In the genomic region with DNA sequence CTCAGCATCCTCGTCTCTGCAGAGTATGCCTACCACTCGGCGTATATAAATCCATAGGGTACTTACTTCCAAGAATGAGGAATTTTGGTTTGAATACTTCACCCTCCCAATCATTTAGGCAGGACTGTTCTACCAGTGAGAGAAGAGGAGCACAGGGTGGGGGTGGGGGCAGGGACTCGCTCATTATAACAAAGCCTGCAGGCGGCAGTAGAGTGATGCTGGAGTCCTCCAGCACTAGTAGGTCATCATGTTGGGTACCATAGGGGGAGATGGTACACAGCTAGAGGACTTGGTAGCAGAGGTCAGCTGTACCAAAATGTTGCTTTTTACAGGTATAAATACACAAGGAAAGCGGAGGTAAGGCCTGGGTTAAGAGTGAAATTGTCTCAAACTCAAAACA, we compare ENCODE assay signal across 16 mouse cellular contexts. TPM values are rescaled to one million over a fixed set of nuclear protein-coding genes. Genes with fewer than 3 reads are reported as not detected.
DNase-seq lines count a peak whose midpoint lies in the region; ATAC-seq and TF ChIP-seq lines count a peak whose summit lies in the region.
"Had no signal": no experiment of that assay in that cellular context is flagged by ENCODE, and none has a peak within 500 bp of the region (broad histone marks: within the 10 kb centered on the region; RNA-seq: fewer than 3 reads in every experiment).

No protein-coding gene starts in this region.

- TF ChIP-seq POLR2A in MEL (IDR thresholded peaks at IDR 0.05; ENCODE audit: control insufficient read depth in 1 of 2, insufficient read depth in 1 of 2, low read depth in 1 of 2, low read length in 2 of 2, poor library complexity in 1 of 2) = no peak
- no peak for TF ChIP-seq POLR2A in small intestine, adult 2 months (IDR thresholded peaks at IDR 0.05; ENCODE audit: low read depth, low read length)

- no peaks in the 10 kb centered on the region for H3K27me3 ChIP-seq in midbrain, postnatal 0 days (ENCODE audit: insufficient read depth, low read length)
- no peaks in the 10 kb centered on the region for H3K27me3 ChIP-seq in midbrain, embryonic 14.5 days (ENCODE audit: control insufficient read depth, insufficient read depth, low read length)
- H3K27me3 ChIP-seq in MEL (ENCODE audit: control insufficient read depth in 1 of 2, insufficient read depth in 2 of 2, low read length in 2 of 2) = no peaks in the 10 kb centered on the region
- H3K27me3 ChIP-seq in small intestine, adult 2 months (ENCODE audit: control insufficient read depth, insufficient read depth, low read length) = no peaks in the 10 kb centered on the region
- no peaks in the 10 kb centered on the region for H3K27me3 ChIP-seq in midbrain, embryonic 13.5 days
- H3K27me3 ChIP-seq: forebrain, embryonic 12.5 days; heart, embryonic 15.5 days; liver, embryonic 13.5 days had no signal

- no peaks in the 10 kb centered on the region for H3K9me3 ChIP-seq in midbrain, postnatal 0 days (ENCODE audit: low read length)
- H3K9me3 ChIP-seq in midbrain, embryonic 14.5 days (ENCODE audit: control insufficient read depth, low read length) = no peaks in the 10 kb centered on the region
- H3K9me3 ChIP-seq in MEL (replicated peaks; ENCODE audit: insufficient read depth, low read length) = no peaks in the 10 kb centered on the region
- no peaks in the 10 kb centered on the region for H3K9me3 ChIP-seq in midbrain, embryonic 13.5 days
- H3K9me3 ChIP-seq: embryonic facial prominence, embryonic 12.5 days; forebrain, embryonic 12.5 days; heart, embryonic 15.5 days; liver, embryonic 13.5 days had no signal

- no peak overlapping the region for H3K27ac ChIP-seq in midbrain, postnatal 0 days (ENCODE audit: low read depth, low read length)
- H3K27ac ChIP-seq in midbrain, embryonic 14.5 days (replicated peaks; ENCODE audit: low read depth, low read length) = no peak overlapping the region
- H3K27ac ChIP-seq in MEL (ENCODE audit: control insufficient read depth, low read depth, low read length) = no peak overlapping the region
- no peak overlapping the region for H3K27ac ChIP-seq in small intestine, adult 2 months (ENCODE audit: insufficient read depth, low read depth, low read length)
- H3K27ac ChIP-seq in midbrain, embryonic 13.5 days = no peak overlapping the region
- H3K27ac ChIP-seq: embryonic facial prominence, embryonic 12.5 days; forebrain, embryonic 12.5 days; heart, embryonic 15.5 days; liver, embryonic 13.5 days had no signal

- H3K4me1 ChIP-seq in midbrain, postnatal 0 days (ENCODE audit: insufficient read depth, low read length) = no peaks in the 10 kb centered on the region
- peaks cover 11% of the 10 kb centered on the region for H3K4me1 ChIP-seq in midbrain, embryonic 14.5 days (ENCODE audit: control insufficient read depth, insufficient read depth, low read length)
- peaks cover 24 to 40% of the 10 kb centered on the region in 2 experiments for H3K4me1 ChIP-seq in MEL (ENCODE audit: control insufficient read depth in 1 of 2, insufficient read depth in 2 of 2, low read length in 2 of 2)
- H3K4me1 ChIP-seq in small intestine, adult 2 months (ENCODE audit: control insufficient read depth, insufficient read depth, insufficient read length, low read length) = peaks cover 12% of the 10 kb centered on the region
- H3K4me1 ChIP-seq in midbrain, embryonic 13.5 days (replicated peaks) = peaks cover 14% of the 10 kb centered on the region

- no peak for ATAC-seq in CD4-positive, CD25-positive, alpha-beta regulatory T cell, adult 4 months
- ATAC-seq in midbrain, postnatal 0 days (ENCODE audit: low FRiP score) = no peak
- ATAC-seq in midbrain, embryonic 14.5 days (ENCODE audit: low FRiP score, low TSS enrichment) = no peak
- no peak for ATAC-seq in midbrain, embryonic 13.5 days
- ATAC-seq: inflammation-experienced regulatory T-cells, adult 6 months had no signal

- DNase-seq in CD4-positive, CD25-positive, alpha-beta regulatory T cell, adult 2 months (ENCODE audit: low read depth, low spot score) = peak; percentile 75
- DNase-seq in midbrain, postnatal 0 days (ENCODE audit: low spot score) = no peak
- DNase-seq in midbrain, embryonic 14.5 days = no peak
- DNase-seq in MEL (ENCODE audit: low read depth, low spot score) = peak; percentile 59
- DNase-seq in spleen, postnatal 10 days (ENCODE audit: low spot score in 2 of 2) = no peak
- DNase-seq: cerebellum, adult 9-10 months; gastrocnemius, postnatal 25 days; kidney, postnatal 36 days; liver, embryonic 13.5 days had no signal

- peak in 1 of 2 experiments; percentile 25; a peak in 1 of 4 replicates for TF ChIP-seq EP300 in MEL (IDR thresholded peaks at IDR 0.05; ENCODE audit: low read depth in 1 of 2, low read length in 2 of 2)

- no peak overlapping the region for H3K4me2 ChIP-seq in midbrain, postnatal 0 days (ENCODE audit: low read depth, low read length, poor library complexity, severe bottlenecking)
- H3K4me2 ChIP-seq in midbrain, embryonic 14.5 days (ENCODE audit: low read length) = no peak overlapping the region
- no peak overlapping the region for H3K4me2 ChIP-seq in midbrain, embryonic 13.5 days (replicated peaks)
- H3K4me2 ChIP-seq: embryonic facial prominence, embryonic 12.5 days; forebrain, embryonic 12.5 days; heart, embryonic 15.5 days had no signal

- no peak overlapping the region for H3K9ac ChIP-seq in midbrain, postnatal 0 days (replicated peaks; ENCODE audit: low read length, poor library complexity, severe bottlenecking)
- H3K9ac ChIP-seq in midbrain, embryonic 14.5 days (replicated peaks; ENCODE audit: low read length) = no peak overlapping the region
- H3K9ac ChIP-seq in MEL (ENCODE audit: control insufficient read depth, low read depth, low read length, poor library complexity, severe bottlenecking) = no peak overlapping the region
- H3K9ac ChIP-seq in midbrain, embryonic 13.5 days (replicated peaks) = no peak overlapping the region
- H3K9ac ChIP-seq: embryonic facial prominence, embryonic 12.5 days; forebrain, embryonic 12.5 days; heart, embryonic 15.5 days had no signal

- TF ChIP-seq RAD21 in MEL (IDR thresholded peaks at IDR 0.05; ENCODE audit: low read depth, low read length) = peak; percentile 45

- WGBS in midbrain, postnatal 0 days = 87% methylated on average over 6 of the region's 6 CpGs
- WGBS in midbrain, embryonic 14.5 days = 86% methylated on average over 6 of the region's 6 CpGs
- WGBS in small intestine, adult 2 months = 80% methylated on average over 6 of the region's 6 CpGs
- 85% methylated on average over 6 of the region's 6 CpGs for WGBS in midbrain, embryonic 13.5 days

- H3K79me2 ChIP-seq in MEL (ENCODE audit: control insufficient read depth, insufficient read depth, low read length, poor library complexity) = peaks cover 38% of the 10 kb centered on the region

- no peak overlapping the region for H3K4me3 ChIP-seq in midbrain, postnatal 0 days (ENCODE audit: low read depth, low read length)
- no peak overlapping the region for H3K4me3 ChIP-seq in midbrain, embryonic 14.5 days (replicated peaks; ENCODE audit: low read depth, low read length)
- H3K4me3 ChIP-seq in MEL (ENCODE audit: control insufficient read depth in 1 of 2, insufficient read depth in 1 of 2, low read depth in 2 of 2, low read length in 2 of 2) = no peak overlapping the region
- no peak overlapping the region for H3K4me3 ChIP-seq in small intestine, adult 2 months (ENCODE audit: low read depth, low read length)
- H3K4me3 ChIP-seq in midbrain, embryonic 13.5 days (replicated peaks) = no peak overlapping the region
- H3K4me3 ChIP-seq: embryonic facial prominence, embryonic 12.5 days; forebrain, embryonic 12.5 days; heart, embryonic 15.5 days; liver, embryonic 13.5 days had no signal

- TF ChIP-seq CTCF in midbrain, postnatal 0 days (IDR thresholded peaks at IDR 0.05) = peak; percentile 18; the same call in 1 of the 2 replicates
- peak in 2 of 3 experiments; percentile 55 to 63; a peak in 5 of 6 replicates for TF ChIP-seq CTCF in MEL (IDR thresholded peaks at IDR 0.05 in 2 of 3, conservative IDR thresholded peaks at IDR 0.05 in 1 of 3; ENCODE audit: control insufficient read depth in 1 of 3, insufficient read depth in 1 of 3, low read depth in 2 of 3, low read length in 3 of 3, poor library complexity in 1 of 3, severe bottlenecking in 1 of 3)
- TF ChIP-seq CTCF in small intestine, adult 2 months (IDR thresholded peaks at IDR 0.05; ENCODE audit: extremely low read depth, insufficient read length, insufficient replicate concordance, low read depth, low read length) = peak; percentile 58; the same call in 1 of the 2 replicates

- no peaks in the 10 kb centered on the region for H3K36me3 ChIP-seq in midbrain, postnatal 0 days (ENCODE audit: insufficient read depth, low read length)
- H3K36me3 ChIP-seq in midbrain, embryonic 14.5 days (ENCODE audit: control insufficient read depth, insufficient read depth, low read length) = no peaks in the 10 kb centered on the region
- H3K36me3 ChIP-seq in MEL (ENCODE audit: control insufficient read depth in 1 of 2, insufficient read depth in 2 of 2, low read length in 2 of 2) = peaks cover 0 to 42% of the 10 kb centered on the region in 2 experiments; a peak in 2 of 4 replicates
- H3K36me3 ChIP-seq in small intestine, adult 2 months (ENCODE audit: control insufficient read depth, insufficient read depth, low read length) = no peaks in the 10 kb centered on the region
- H3K36me3 ChIP-seq in midbrain, embryonic 13.5 days = no peaks in the 10 kb centered on the region
- H3K36me3 ChIP-seq: embryonic facial prominence, embryonic 12.5 days; forebrain, embryonic 12.5 days; heart, embryonic 15.5 days; liver, embryonic 13.5 days had no signal

RNA-seq across cellular contexts. Expression of a gene that starts 3.6 kb away (rescaled TPM):
- polyA plus RNA-seq in CD4-positive, CD25-positive, alpha-beta regulatory T cell, adult 4 months (2017; shearing (Covaris generic)) = 1 to 10 TPM in 1 of 2 experiments, under 1 TPM in 1; 0.75 to 1.9 TPM
- 6.9 and 10.4 TPM in 2 replicates for total RNA-seq in midbrain, postnatal 0 days (2014; rRNA removed)
- 6.7 and 8.0 TPM in 2 replicates for polyA plus RNA-seq in midbrain, postnatal 0 days (2015; fragmentation: Nextera tagmentation; extraction: Ambion mirVana)
- polyA plus RNA-seq in midbrain, embryonic 14.5 days (2014; fragmentation: Nextera tagmentation; extraction: Ambion mirVana) = 5.6 and 7.3 TPM in 2 replicates
- total RNA-seq in MEL (2012; rRNA removed) = 55.6 and 58.2 TPM in 2 replicates
- polyA plus RNA-seq in MEL (2012; ENCODE audit: insufficient read depth in 1 of 2, insufficient read length in 2 of 2, low read depth in 1 of 2, low replicate concordance in 2 of 2, missing spikeins in 1 of 2) = 100 to 1,000 TPM in 1 of 2 experiments, not detected in 1; 110 TPM
- polyA plus RNA-seq in small intestine, adult 2 months (2012; rRNA removed) = 13.7 and 62.2 TPM in 2 replicates
- polyA plus RNA-seq in midbrain, embryonic 13.5 days (2015; fragmentation: Nextera tagmentation; extraction: Ambion mirVana) = 7.6 and 10.4 TPM in 2 replicates

RNA-seq across cellular contexts. Expression of a gene that starts 14.6 kb away (rescaled TPM):
- 10 to 100 TPM; 24.5 to 30.3 TPM for polyA plus RNA-seq in CD4-positive, CD25-positive, alpha-beta regulatory T cell, adult 4 months (2017; shearing (Covaris generic))
- total RNA-seq in midbrain, postnatal 0 days (2014; rRNA removed) = 33.0 and 35.4 TPM in 2 replicates
- 34.2 and 34.3 TPM in 2 replicates for polyA plus RNA-seq in midbrain, postnatal 0 days (2015; fragmentation: Nextera tagmentation; extraction: Ambion mirVana)
- 30.6 and 32.7 TPM in 2 replicates for polyA plus RNA-seq in midbrain, embryonic 14.5 days (2014; fragmentation: Nextera tagmentation; extraction: Ambion mirVana)
- total RNA-seq in MEL (2012; rRNA removed) = 26.7 and 36.0 TPM in 2 replicates
- polyA plus RNA-seq in MEL (2012; ENCODE audit: insufficient read depth in 1 of 2, insufficient read length in 2 of 2, low read depth in 1 of 2, low replicate concordance in 2 of 2, missing spikeins in 1 of 2) = 10 to 100 TPM in 1 of 2 experiments, not detected in 1; 31.5 TPM
- polyA plus RNA-seq in small intestine, adult 2 months (2012; rRNA removed) = 8.1 and 29.1 TPM in 2 replicates
- polyA plus RNA-seq in midbrain, embryonic 13.5 days (2015; fragmentation: Nextera tagmentation; extraction: Ambion mirVana) = 26.2 and 29.0 TPM in 2 replicates

RNA-seq across cellular contexts. Expression of a gene that starts 42.5 kb away (rescaled TPM):
- polyA plus RNA-seq in CD4-positive, CD25-positive, alpha-beta regulatory T cell, adult 4 months (2017; shearing (Covaris generic)) = 1 to 10 TPM; 3.0 to 5.9 TPM
- 4.5 and 5.7 TPM in 2 replicates for total RNA-seq in midbrain, postnatal 0 days (2014; rRNA removed)
- 2.5 and 2.9 TPM in 2 replicates for polyA plus RNA-seq in midbrain, postnatal 0 days (2015; fragmentation: Nextera tagmentation; extraction: Ambion mirVana)
- polyA plus RNA-seq in midbrain, embryonic 14.5 days (2014; fragmentation: Nextera tagmentation; extraction: Ambion mirVana) = 4.7 and 8.5 TPM in 2 replicates
- 47.5 and 53.9 TPM in 2 replicates for total RNA-seq in MEL (2012; rRNA removed)
- polyA plus RNA-seq in MEL (2012; ENCODE audit: insufficient read depth in 1 of 2, insufficient read length in 2 of 2, low read depth in 1 of 2, low replicate concordance in 2 of 2, missing spikeins in 1 of 2) = 10 to 100 TPM in 1 of 2 experiments, not detected in 1; 67.9 TPM
- 0.71 and 2.1 TPM in 2 replicates for polyA plus RNA-seq in small intestine, adult 2 months (2012; rRNA removed)
- polyA plus RNA-seq in midbrain, embryonic 13.5 days (2015; fragmentation: Nextera tagmentation; extraction: Ambion mirVana) = 11.0 and 11.6 TPM in 2 replicates

RNA-seq across cellular contexts. Expression of a gene that starts 51.6 kb away (rescaled TPM):
- 10 to 100 TPM in 1 of 2 experiments, 1 to 10 TPM in 1; 7.2 to 17.3 TPM for polyA plus RNA-seq in CD4-positive, CD25-positive, alpha-beta regulatory T cell, adult 4 months (2017; shearing (Covaris generic))
- total RNA-seq in midbrain, postnatal 0 days (2014; rRNA removed) = 20.6 and 21.2 TPM in 2 replicates
- 13.9 and 14.1 TPM in 2 replicates for polyA plus RNA-seq in midbrain, postnatal 0 days (2015; fragmentation: Nextera tagmentation; extraction: Ambion mirVana)
- 12.5 TPM in 2 replicates for polyA plus RNA-seq in midbrain, embryonic 14.5 days (2014; fragmentation: Nextera tagmentation; extraction: Ambion mirVana)
- 93.8 and 106 TPM in 2 replicates for total RNA-seq in MEL (2012; rRNA removed)
- 100 to 1,000 TPM in 1 of 2 experiments, 10 to 100 TPM in 1; 44.5 to 134 TPM for polyA plus RNA-seq in MEL (2012; ENCODE audit: insufficient read depth in 1 of 2, insufficient read length in 2 of 2, low read depth in 1 of 2, low replicate concordance in 2 of 2, missing spikeins in 1 of 2)
- 2.4 and 3.0 TPM in 2 replicates for polyA plus RNA-seq in small intestine, adult 2 months (2012; rRNA removed)
- 14.6 and 15.7 TPM in 2 replicates for polyA plus RNA-seq in midbrain, embryonic 13.5 days (2015; fragmentation: Nextera tagmentation; extraction: Ambion mirVana)

Comparison
In these comparisons a context has a peak if more than half of its experiments do, and no peak if none do; other contexts are left out.
1. DNase-seq: peak in CD4-positive, CD25-positive, alpha-beta regulatory T cell, adult 2 months (single experiment) and MEL (single experiment); none in midbrain, postnatal 0 days (single experiment), midbrain, embryonic 14.5 days (single experiment) and spleen, postnatal 10 days (0 of 2).
2. Peak in every context shown above with its lines, with median percentiles within 50 percentile points of each other: CTCF ChIP-seq.